Mouse (Mus musculus) gastrocnemius, adult 2 months (tissue): ENCODE data around the gene Aes. TPM values are rescaled to one million over a fixed set of nuclear protein-coding genes. Genes with fewer than 3 reads are reported as not detected.

Experiments
- DNase-seq: peaks from one replicate; pipeline ENCODE4 v3.0.0; 2022
- H3K27ac ChIP-seq: fragments of 200-600 bp; 2 replicates; pipeline ENCODE4 v1.8.1; 2022; ENCODE audit warnings: mild to moderate bottlenecking
- H3K4me3 ChIP-seq: fragments of 200-600 bp; 2 replicates; pipeline ENCODE4 v1.8.1; 2022; ENCODE audit warnings: mild to moderate bottlenecking, moderate library complexity
- CTCF ChIP-seq: fragments of 200-600 bp; IDR thresholded peaks from 2 replicates; pipeline ENCODE4 v1.8.1; 2022; ENCODE audit warnings: antibody characterized with exemption, mild to moderate bottlenecking, moderate library complexity
- intact Hi-C: fragments of 180-260 bp; cut with DNase I; formaldehyde crosslinking; loops from one replicate; pipeline ENCODE4 v1.15.1; 2025
- total RNA-seq, 2 experiments: library from RNA; stranded (reverse); gene quantifications; 2 replicates each; pipeline ENCODE4 v1.2.3; 2021

The Aes gene
- total RNA-seq, 2 experiments from 2014 or later: 847 to 871 TPM

- peak; percentile 51 for DNase-seq
- peak overlapping the region; percentile 75 for H3K27ac ChIP-seq
- no peak for TF ChIP-seq CTCF
- peak overlapping the region; percentile 58 for H3K4me3 ChIP-seq
- intact Hi-C loops: no loop called here
These were observed 4.2 kb downstream of the Aes start for GRCm38 (mm10) chr10:81563481-81563880.

GRCm38 (mm10) chr10:81564216-81564615 lies 4.9 kb downstream of the Aes start:
- intact Hi-C loops: loop anchor here (2.0 kb wide), 1 partner anchor 41 kb away; no protein-coding TSS in a partner anchor

DNA sequence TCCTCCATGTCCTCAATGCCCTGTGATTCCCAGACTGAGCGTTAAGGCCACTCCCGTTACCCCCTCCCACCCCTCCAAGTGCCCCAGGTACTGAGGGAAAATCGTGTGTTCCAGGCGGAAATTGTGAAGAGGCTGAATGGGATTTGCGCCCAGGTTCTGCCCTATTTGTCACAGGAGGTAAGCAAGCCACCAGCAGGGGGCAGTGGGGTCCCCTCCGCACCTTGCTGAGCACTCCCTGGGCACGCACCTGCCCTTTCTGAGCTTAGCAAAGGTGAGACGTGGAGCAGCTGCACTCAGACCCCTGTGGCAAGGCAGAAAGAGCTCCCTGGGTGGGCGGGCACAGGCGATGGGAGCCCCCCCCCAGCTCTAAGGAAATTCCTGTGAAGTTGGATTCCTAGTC lies 5.4 kb downstream of the Aes start:
- Histone ChIP-seq H3K4me3 (peak overlapping the region; percentile 58), H3K27ac (peak overlapping the region; percentile 75)
- peak; percentile 70 for TF ChIP-seq CTCF
- peak; percentile 80 for DNase-seq
- intact Hi-C loops: loop anchor here (2.0 kb wide), 1 partner anchor 40 kb away; no protein-coding TSS in a partner anchor

More at GRCm38 (mm10) chr10:81564216-81564615, 4.9 kb downstream of the Aes start:
- TF ChIP-seq CTCF: no peak
- DNase-seq: peak; percentile 83
- Histone ChIP-seq H3K27ac (peak overlapping the region; percentile 75), H3K4me3 (peak overlapping the region; percentile 58)

GRCm38 (mm10) chr10:81565257-81566228 lies 6.3 kb downstream of the Aes start:
- no peak for DNase-seq
- intact Hi-C loops: loop anchor here (2.0 kb wide), 1 partner anchor 39 kb away; no protein-coding TSS in a partner anchor
- TF ChIP-seq CTCF: no peak
- Histone ChIP-seq H3K27ac (no peak overlapping the region), H3K4me3 (no peak overlapping the region)

GRCm38 (mm10) chr10:81568381-81569191 lies 9.3 kb downstream of the Aes start:
- DNase-seq: no peak
- H3K4me3 ChIP-seq: no peak overlapping the region
- intact Hi-C loops: no loop called here
- no peak overlapping the region for H3K27ac ChIP-seq
- no peak for TF ChIP-seq CTCF

- intact Hi-C loops: no loop called here
- no peak for TF ChIP-seq CTCF
- peak overlapping the region; percentile 97 for H3K27ac ChIP-seq
- no peak for DNase-seq
- H3K4me3 ChIP-seq: no peak overlapping the region
These were observed 10.4 kb downstream of the Aes start for GRCm38 (mm10) chr10:81569507-81570237.

- no peak for TF ChIP-seq CTCF
- no peak for DNase-seq
- H3K27ac ChIP-seq: peak overlapping the region; percentile 97
- peak overlapping the region; percentile 88 for H3K4me3 ChIP-seq
- intact Hi-C loops: no loop called here
These were observed 11.0 kb downstream of the Aes start for GRCm38 (mm10) chr10:81570238-81570800.

DNA sequence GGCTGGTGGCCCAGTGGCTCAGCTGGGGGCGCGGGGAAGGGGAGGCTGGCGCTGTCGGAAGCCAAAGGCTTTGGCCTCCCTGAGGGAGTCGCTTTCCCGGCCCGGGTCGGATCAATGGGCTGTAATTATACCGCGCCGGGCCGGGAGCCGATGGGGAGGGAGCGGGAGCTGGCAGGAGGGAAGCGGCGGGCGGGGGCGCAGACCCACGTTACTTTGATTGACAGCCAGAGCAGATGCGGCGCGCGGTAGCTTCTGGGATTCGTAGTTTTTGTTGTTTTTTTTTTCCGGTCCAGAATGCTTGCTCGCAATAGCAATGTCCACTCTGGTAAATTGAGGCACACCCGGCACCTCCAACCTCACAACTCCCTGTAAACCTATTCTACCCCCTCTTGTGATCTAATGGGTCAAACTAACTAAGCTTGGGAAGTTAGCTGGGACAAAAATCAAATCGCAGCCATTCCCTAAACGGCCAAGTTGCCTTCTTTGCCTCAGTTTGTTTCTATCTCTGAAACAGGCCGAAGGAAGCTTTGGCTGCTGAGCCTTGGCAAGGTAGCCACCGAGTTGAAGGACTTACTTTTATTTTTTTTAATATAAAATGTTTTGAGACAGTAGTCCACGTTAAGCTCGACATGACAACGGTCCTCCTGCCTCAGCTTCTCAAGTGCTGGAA lies 11.7 kb downstream of the Aes start:
- DNase-seq: peak; percentile 97
- Histone ChIP-seq H3K27ac (peak overlapping the region; percentile 97), H3K4me3 (peak overlapping the region; percentile 88)
- no peak for TF ChIP-seq CTCF
- intact Hi-C loops: no loop called here

- TF ChIP-seq CTCF: no peak
- intact Hi-C loops: no loop called here
- Histone ChIP-seq H3K27ac (peak overlapping the region; percentile 97), H3K4me3 (peak overlapping the region; percentile 88)
- peak; percentile 99 for DNase-seq
These were observed 12.2 kb downstream of the Aes start for GRCm38 (mm10) chr10:81571501-81571876.

GRCm38 (mm10) chr10:81572133-81572671 lies 12.9 kb downstream of the Aes start:
- DNase-seq: no peak
- peak overlapping the region; percentile 88 for H3K4me3 ChIP-seq
- H3K27ac ChIP-seq: peak overlapping the region; percentile 97
- intact Hi-C loops: no loop called here
- no peak for TF ChIP-seq CTCF

GRCm38 (mm10) chr10:81572975-81573374 lies 13.7 kb downstream of the Aes start:
- TF ChIP-seq CTCF: no peak
- Histone ChIP-seq H3K27ac (peak overlapping the region; percentile 97), H3K4me3 (peak overlapping the region; percentile 88)
- DNase-seq: peak; percentile 79
- intact Hi-C loops: no loop called here
